Mouse (Mus musculus): ENCODE measurements around the gene Ier5. TPM values are rescaled to one million over a fixed set of nuclear protein-coding genes. Genes with fewer than 3 reads are reported as not detected.

Gene Ier5
- total RNA-seq, 2 experiments from 2014 or later: 7.1 to 9.7 TPM

GRCm38 (mm10) chr1:155083271-155084265 lies 15.9 kb downstream of the Ier5 start:
- intact Hi-C loops (cut with DNase I): no loop called here
- DNase-seq: peak; percentile 86 to 88

GRCm38 (mm10) chr1:155082965-155083268 lies 16.5 kb downstream of the Ier5 start:
- intact Hi-C loops (cut with DNase I): no loop called here
- no peak for DNase-seq

- DNase-seq: no peak
- intact Hi-C loops (cut with DNase I): no loop called here
These were observed 17.1 kb downstream of the Ier5 start for GRCm38 (mm10) chr1:155082158-155082964.

- no peak for DNase-seq
- intact Hi-C loops (cut with DNase I): no loop called here
These were observed 21.8 kb downstream of the Ier5 start for GRCm38 (mm10) chr1:155077675-155078074.

- no peak for DNase-seq
- intact Hi-C loops (cut with DNase I): no loop called here
These were observed 23.6 kb downstream of the Ier5 start for GRCm38 (mm10) chr1:155075856-155076255.

GRCm38 (mm10) chr1:155074856-155075255 lies 24.6 kb downstream of the Ier5 start:
- intact Hi-C loops (cut with DNase I): no loop called here
- peak in 1 of 2 experiments; percentile 59 for DNase-seq

- intact Hi-C loops (cut with DNase I): no loop called here
- no peak for DNase-seq
These were observed 25.5 kb downstream of the Ier5 start for GRCm38 (mm10) chr1:155073905-155074304.

GRCm38 (mm10) chr1:155073133-155073532 lies 26.3 kb downstream of the Ier5 start:
- intact Hi-C loops (cut with DNase I): no loop called here
- DNase-seq: no peak

GRCm38 (mm10) chr1:155071287-155071876 lies 28.1 kb downstream of the Ier5 start:
- intact Hi-C loops (cut with DNase I): no loop called here
- DNase-seq: no peak

GRCm38 (mm10) chr1:155070561-155071286 lies 28.7 kb downstream of the Ier5 start:
- no peak for DNase-seq
- intact Hi-C loops (cut with DNase I): no loop called here

GRCm38 (mm10) chr1:155069696-155070095 lies 29.7 kb downstream of the Ier5 start:
- intact Hi-C loops (cut with DNase I): no loop called here
- DNase-seq: no peak

GRCm38 (mm10) chr1:155066196-155066595 lies 33.2 kb downstream of the Ier5 start:
- DNase-seq: no peak
- intact Hi-C loops (cut with DNase I): no loop called here

- intact Hi-C loops (cut with DNase I): no loop called here
- no peak for DNase-seq
These were observed 34.3 kb downstream of the Ier5 start for GRCm38 (mm10) chr1:155065068-155065701.

GRCm38 (mm10) chr1:155064649-155065048 lies 34.8 kb downstream of the Ier5 start:
- intact Hi-C loops (cut with DNase I): no loop called here
- no peak for DNase-seq

- no peak for DNase-seq
- intact Hi-C loops (cut with DNase I): no loop called here
These were observed 35.3 kb downstream of the Ier5 start for GRCm38 (mm10) chr1:155064111-155064510.

GRCm38 (mm10) chr1:155062963-155063362 lies 36.5 kb downstream of the Ier5 start:
- DNase-seq: no peak
- intact Hi-C loops (cut with DNase I): no loop called here

- DNase-seq: no peak
- intact Hi-C loops (cut with DNase I): no loop called here
These were observed 37.4 kb downstream of the Ier5 start for GRCm38 (mm10) chr1:155062057-155062456.

- no peak for DNase-seq
- intact Hi-C loops (cut with DNase I): no loop called here
These were observed 38.3 kb downstream of the Ier5 start for GRCm38 (mm10) chr1:155060832-155061801.

- DNase-seq: no peak
- intact Hi-C loops (cut with DNase I): no loop called here
These were observed 39.2 kb downstream of the Ier5 start for GRCm38 (mm10) chr1:155060261-155060660.
